Mouse (Mus musculus) intestine, postnatal 0 days (tissue): ENCODE results near the gene Ndufb6. TPM values are rescaled to one million over a fixed set of nuclear protein-coding genes. Genes with fewer than 3 reads are reported as not detected.

Experiments
- ATAC-seq: fragments of 200-750 bp; cut with Nextera tagmentation; 2 replicates; pipeline ENCODE4 v1.8.0; 2017; ENCODE audit warnings: mild to moderate bottlenecking, moderate TSS enrichment, moderate library complexity
- H3K27ac ChIP-seq: fragments of 300-500 bp; sonication (generic); 2 replicates; pipeline ENCODE4 v1.5.1; 2014; ENCODE audit warnings: mild to moderate bottlenecking, low read depth, low read length, moderate library complexity
- H3K27me3 ChIP-seq: fragments of 300-500 bp; sonication (generic); replicated peaks from 2 replicates; pipeline ENCODE4 v1.6.1; 2014; ENCODE audit warnings: low read length, mixed read lengths; ENCODE audit not compliant: control insufficient read depth, insufficient read depth
- H3K36me3 ChIP-seq: fragments of 300-500 bp; sonication (generic); 2 replicates; pipeline ENCODE4 v1.6.1; 2014; ENCODE audit warnings: mild to moderate bottlenecking, moderate library complexity; ENCODE audit not compliant: control insufficient read depth, insufficient read depth
- H3K4me1 ChIP-seq: fragments of 300-500 bp; sonication (generic); replicated peaks from 2 replicates; pipeline ENCODE4 v1.6.1; 2014; ENCODE audit warnings: antibody characterized with exemption, low read length, mixed read lengths; ENCODE audit not compliant: control insufficient read depth, insufficient read depth
- H3K4me2 ChIP-seq: fragments of 300-500 bp; sonication (generic); replicated peaks from 2 replicates; pipeline ENCODE4 v1.6.1; 2014; ENCODE audit warnings: low read depth, mild to moderate bottlenecking, moderate library complexity
- H3K4me3 ChIP-seq: fragments of 300-500 bp; sonication (generic); 2 replicates; pipeline ENCODE4 v1.5.1; 2014; ENCODE audit warnings: low read depth, low read length
- H3K9ac ChIP-seq: fragments of 300-500 bp; sonication (generic); 2 replicates; pipeline ENCODE4 v1.6.1; 2014; ENCODE audit warnings: mild to moderate bottlenecking, low read depth, low read length
- H3K9me3 ChIP-seq: fragments of 300-500 bp; sonication (generic); 2 replicates; pipeline ENCODE4 v1.6.1; 2016; ENCODE audit warnings: mixed run types; ENCODE audit not compliant: control insufficient read depth
- CTCF ChIP-seq: sonication (generic); IDR thresholded peaks from 2 replicates; pipeline ENCODE4 v1.5.1; 2016; ENCODE audit warnings: low read depth, mild to moderate bottlenecking, control low read depth, antibody characterized with exemption, moderate library complexity
- WGBS: fragments of 180-500 bp; shearing (Covaris S2); extraction: QIAGEN DNeasy Blood & Tissue Kit; methylation state at CpG from one replicate; pipeline ENCODE4 v1.1.7; 2014; 5-methylcytosine and 5-hydroxymethylcytosine counted together
- polyA plus RNA-seq: library from polyadenylated mRNA; unstranded; fragments of >200 nt; fragmentation: Nextera tagmentation; extraction: Ambion mirVana; gene quantifications from 2 replicates; pipeline ENCODE4 v1.2.1, GENCODE M21; 2015

Ndufb6 gene
- polyA plus RNA-seq, 1 experiment from 2014 or later, result 403 TPM

GRCm38 (mm10) chr4:40289046-40289445 is 9.8 kb upstream of the Ndufb6 start:
- WGBS, result 81% methylated on average over 2 of the region's 2 CpGs
- no peak overlapping the region for H3K4me3 ChIP-seq
- no peak overlapping the region for H3K27ac ChIP-seq
- no peaks in the 10 kb centered on the region for H3K27me3 ChIP-seq
- H3K4me1 ChIP-seq, result no peaks in the 10 kb centered on the region
- no peak for ATAC-seq
- no peak overlapping the region for H3K9ac ChIP-seq
- TF ChIP-seq CTCF, result no peak
- H3K36me3 ChIP-seq, result no peaks in the 10 kb centered on the region
- 0 out of 2 replicates have a peak, but pooled peaks cover 6% of the 10 kb centered on the region for H3K9me3 ChIP-seq
- H3K4me2 ChIP-seq, result no peak overlapping the region

GRCm38 (mm10) chr4:40287415-40287814 is 8.2 kb upstream of the Ndufb6 start:
- Histone ChIP-seq H3K36me3 (no peaks in the 10 kb centered on the region), H3K4me3 (no peak overlapping the region), H3K4me2 (no peak overlapping the region), H3K9me3 (no peaks in the 10 kb centered on the region), H3K27me3 (no peaks in the 10 kb centered on the region), H3K27ac (no peak overlapping the region), H3K4me1 (no peaks in the 10 kb centered on the region), H3K9ac (no peak overlapping the region)
- no peak for TF ChIP-seq CTCF
- 82% methylated on average over 6 of the region's 6 CpGs for WGBS
- ATAC-seq, result no peak

- H3K4me3 ChIP-seq, result no peak overlapping the region
- ATAC-seq, result no peak
- no peaks in the 10 kb centered on the region for H3K9me3 ChIP-seq
- no peak overlapping the region for H3K4me2 ChIP-seq
- no peaks in the 10 kb centered on the region for H3K4me1 ChIP-seq
- H3K9ac ChIP-seq, result no peak overlapping the region
- TF ChIP-seq CTCF, result peak; percentile 89
- WGBS, result 13% methylated on average over 4 of the region's 4 CpGs
- no peaks in the 10 kb centered on the region for H3K36me3 ChIP-seq
- H3K27me3 ChIP-seq, result no peaks in the 10 kb centered on the region
- no peak overlapping the region for H3K27ac ChIP-seq
Observed at GRCm38 (mm10) chr4:40285582-40285981, 6.4 kb upstream of the Ndufb6 start.

GRCm38 (mm10) chr4:40278880-40279275 is 343 bp downstream of the Ndufb6 start:
- peak; percentile 37 for ATAC-seq
- no peaks in the 10 kb centered on the region for H3K9me3 ChIP-seq
- H3K36me3 ChIP-seq, result peaks cover 12% of the 10 kb centered on the region; the same call in 1 of the 2 replicates
- WGBS, result under 1% methylated on average over 21 of the region's 21 CpGs
- H3K4me1 ChIP-seq, result no peaks in the 10 kb centered on the region; the same call in 1 of the 2 replicates
- no peak for TF ChIP-seq CTCF
- peak overlapping the region; percentile 97 for H3K4me3 ChIP-seq
- H3K27me3 ChIP-seq, result no peaks in the 10 kb centered on the region
- peak overlapping the region; percentile 95 for H3K4me2 ChIP-seq
- peak overlapping the region; percentile 75 for H3K27ac ChIP-seq
- H3K9ac ChIP-seq, result peak overlapping the region; percentile 86

- Histone ChIP-seq H3K4me3 (peak within 1 kb of the TSS; percentile 81), H3K4me2 (peak within 1 kb of the TSS; percentile 87), H3K27ac (peak within 1 kb of the TSS; percentile 99), H3K9me3 (no peaks in the 10 kb centered on the region), H3K4me1 (no peaks in the 10 kb centered on the region), H3K27me3 (no peaks in the 10 kb centered on the region), H3K36me3 (peaks cover 11% of the 10 kb centered on the region; the same call in 1 of the 2 replicates), H3K9ac (peak within 1 kb of the TSS; percentile 65)
- WGBS, result under 1% methylated on average over 38 of the region's 38 CpGs
- TF ChIP-seq CTCF, result 0 out of 2 replicates have a peak, but pooled peaks have one; percentile 1
- ATAC-seq, result peak; percentile 94
Observed at GRCm38 (mm10) chr4:40269430-40270032, 9.7 kb downstream of the Ndufb6 start, which contains the start of the genes Smim27 and Topors. Gene Smim27, plus strand, starts transcription at chr4:40269579. Gene Topors, minus strand, starts transcription at chr4:40269850.

GRCm38 (mm10) chr4:40268835-40269234 is 10.4 kb downstream of the Ndufb6 start:
- Histone ChIP-seq H3K9ac (peak overlapping the region; percentile 65), H3K4me3 (peak overlapping the region; percentile 81), H3K27ac (peak overlapping the region; percentile 99), H3K27me3 (no peaks in the 10 kb centered on the region), H3K4me2 (peak overlapping the region; percentile 87), H3K36me3 (peaks cover 9% of the 10 kb centered on the region; the same call in 1 of the 2 replicates), H3K4me1 (no peaks in the 10 kb centered on the region), H3K9me3 (no peaks in the 10 kb centered on the region)
- under 1% methylated on average over 16 of the region's 16 CpGs for WGBS
- ATAC-seq, result no peak
- TF ChIP-seq CTCF, result no peak
